ENCODE assay signal across 20 mouse cellular contexts in genomic region chr17:26494642-26495468, GRCm38 (mm10).
"Had no signal": no experiment of that assay in that cellular context is flagged by ENCODE, and none has a peak within 500 bp of the region (broad histone marks: within the 10 kb centered on the region; RNA-seq: fewer than 3 reads in every experiment).

No protein-coding gene starts in this region.

- H3K27me3 ChIP-seq: limb, embryonic 13.5 days; liver, embryonic 12.5 days; liver, embryonic 15.5 days; lung, embryonic 15.5 days; midbrain, embryonic 13.5 days; neural tube, embryonic 13.5 days had no signal

- H3K4me3 ChIP-seq: limb, embryonic 10.5 days; limb, embryonic 13.5 days; liver, embryonic 12.5 days; liver, embryonic 15.5 days; lung, embryonic 15.5 days; megakaryocyte, embryonic 14.5 days; midbrain, embryonic 10.5 days; midbrain, embryonic 13.5 days; myocyte; neural tube, embryonic 13.5 days had no signal

- H3K4me1 ChIP-seq: limb, embryonic 10.5 days; limb, embryonic 13.5 days; liver, embryonic 12.5 days; liver, embryonic 15.5 days; midbrain, embryonic 10.5 days; midbrain, embryonic 13.5 days; neural tube, embryonic 13.5 days had no signal

- H3K36me3 ChIP-seq: limb, embryonic 10.5 days; limb, embryonic 13.5 days; liver, embryonic 12.5 days; liver, embryonic 15.5 days; lung, embryonic 15.5 days; midbrain, embryonic 10.5 days; midbrain, embryonic 13.5 days; neural tube, embryonic 13.5 days had no signal

- H3K27ac ChIP-seq: limb, embryonic 10.5 days; limb, embryonic 13.5 days; liver, embryonic 12.5 days; liver, embryonic 15.5 days; lung, embryonic 15.5 days; midbrain, embryonic 10.5 days; midbrain, embryonic 13.5 days; neural tube, embryonic 13.5 days had no signal

- H3K9ac ChIP-seq: limb, embryonic 13.5 days; liver, embryonic 12.5 days; liver, embryonic 15.5 days; lung, embryonic 15.5 days; midbrain, embryonic 13.5 days; neural tube, embryonic 13.5 days had no signal

- DNase-seq: kidney, postnatal 14 days; kidney, postnatal 4 days; liver; lung, adult 18-20 months; lung, postnatal 10 days; lung, postnatal 36 days; retina, postnatal 1 day; right cerebral cortex, postnatal 25 days; thymus, adult 18-20 months; thymus, postnatal 36 days had no signal
